Mouse (Mus musculus) E14TG2a.4 (cell line): ENCODE data around the gene Sept11.

ENCODE experiments used
- H3K27me3 ChIP-seq: 2 replicates; pipeline ENCODE4 v1.6.1; 2014; ENCODE audit warnings: low read length, control low read depth; ENCODE audit not compliant: insufficient read depth
- H3K36me3 ChIP-seq: 2 replicates; pipeline ENCODE4 v1.6.1; 2014; ENCODE audit warnings: low read length, control low read depth; ENCODE audit not compliant: insufficient read depth
- H3K4me1 ChIP-seq: replicated peaks from 2 replicates; pipeline ENCODE4 v1.6.1; 2014; ENCODE audit warnings: low read depth, low read length, control low read depth
- H3K4me3 ChIP-seq: replicated peaks from 2 replicates; pipeline ENCODE4 v1.5.1; 2014; ENCODE audit warnings: mild to moderate bottlenecking, low read length
- H3K9me3 ChIP-seq: 2 replicates; pipeline ENCODE4 v1.6.1; 2014; ENCODE audit warnings: low read length, control low read depth
- CTCF ChIP-seq: conservative IDR thresholded peaks from 2 replicates; pipeline ENCODE4 v1.5.1; 2014; ENCODE audit warnings: low read length
- NANOG ChIP-seq: IDR thresholded peaks from 2 replicates; pipeline ENCODE4 v1.6.1; 2014; ENCODE audit warnings: borderline replicate concordance, low read length, mixed read lengths
- POU5F1 ChIP-seq: IDR thresholded peaks from 2 replicates; pipeline ENCODE4 v1.6.1; 2014; ENCODE audit warnings: low read length, borderline replicate concordance

The Sept11 gene

GRCm38 (mm10) chr5:93051041-93051440 is 42.2 kb upstream of the Sept11 start:
- Histone ChIP-seq H3K9me3 (no peaks in the 10 kb centered on the region), H3K27me3 (peaks cover 43% of the 10 kb centered on the region), H3K4me1 (peaks cover 9% of the 10 kb centered on the region), H3K36me3 (no peaks in the 10 kb centered on the region), H3K4me3 (no peak overlapping the region)
- TF ChIP-seq CTCF: peak; percentile 38
- TF ChIP-seq POU5F1: no peak

- no peak overlapping the region for H3K4me3 ChIP-seq
- H3K27me3 ChIP-seq: peaks cover 34% of the 10 kb centered on the region
- H3K4me1 ChIP-seq: peaks cover 6% of the 10 kb centered on the region
- no peaks in the 10 kb centered on the region for H3K36me3 ChIP-seq
- H3K9me3 ChIP-seq: no peaks in the 10 kb centered on the region
- TF ChIP-seq NANOG (no peak), CTCF (no peak), POU5F1 (no peak)
These were observed 41.3 kb upstream of the Sept11 start for GRCm38 (mm10) chr5:93051951-93052350.

GRCm38 (mm10) chr5:93053606-93054397 is 39.4 kb upstream of the Sept11 start:
- no peak for TF ChIP-seq NANOG
- TF ChIP-seq POU5F1: no peak
- no peak for TF ChIP-seq CTCF
- Histone ChIP-seq H3K36me3 (no peaks in the 10 kb centered on the region), H3K9me3 (no peaks in the 10 kb centered on the region), H3K4me3 (no peak overlapping the region), H3K27me3 (peaks cover 17% of the 10 kb centered on the region), H3K4me1 (peaks cover 6% of the 10 kb centered on the region)

GRCm38 (mm10) chr5:93060865-93061264 is 32.4 kb upstream of the Sept11 start:
- Histone ChIP-seq H3K27me3 (no peaks in the 10 kb centered on the region), H3K4me1 (no peaks in the 10 kb centered on the region), H3K36me3 (no peaks in the 10 kb centered on the region), H3K4me3 (no peak overlapping the region), H3K9me3 (no peaks in the 10 kb centered on the region)
- TF ChIP-seq CTCF: no peak
- no peak for TF ChIP-seq POU5F1
- no peak for TF ChIP-seq NANOG

- TF ChIP-seq CTCF: no peak
- no peak for TF ChIP-seq POU5F1
- TF ChIP-seq NANOG: no peak
- Histone ChIP-seq H3K27me3 (peaks cover 5% of the 10 kb centered on the region; the same call in 1 of the 2 replicates), H3K36me3 (no peaks in the 10 kb centered on the region), H3K4me1 (peaks cover 5% of the 10 kb centered on the region), H3K4me3 (no peak overlapping the region), H3K9me3 (no peaks in the 10 kb centered on the region)
These were observed 15.4 kb upstream of the Sept11 start for GRCm38 (mm10) chr5:93077661-93078323.

- Histone ChIP-seq H3K27me3 (peaks cover 14% of the 10 kb centered on the region), H3K9me3 (0 out of 2 replicates have a peak, but pooled peaks cover 4% of the 10 kb centered on the region), H3K4me3 (no peak overlapping the region), H3K36me3 (no peaks in the 10 kb centered on the region), H3K4me1 (peaks cover 5% of the 10 kb centered on the region)
- TF ChIP-seq CTCF: no peak
- TF ChIP-seq NANOG: no peak
- TF ChIP-seq POU5F1: no peak
These were observed 13.6 kb upstream of the Sept11 start for GRCm38 (mm10) chr5:93079596-93079995.

- H3K4me1 ChIP-seq: peaks cover 15% of the 10 kb centered on the region
- H3K4me3 ChIP-seq: no peak overlapping the region
- H3K36me3 ChIP-seq: no peaks in the 10 kb centered on the region
- no peak for TF ChIP-seq NANOG
- no peak for TF ChIP-seq POU5F1
- TF ChIP-seq CTCF: no peak
- 0 out of 2 replicates have a peak, but pooled peaks cover 4% of the 10 kb centered on the region for H3K9me3 ChIP-seq
- peaks cover 13% of the 10 kb centered on the region for H3K27me3 ChIP-seq
These were observed 8.1 kb upstream of the Sept11 start for GRCm38 (mm10) chr5:93085015-93085598.

- Histone ChIP-seq H3K36me3 (no peaks in the 10 kb centered on the region; the same call in 1 of the 2 replicates), H3K9me3 (0 out of 2 replicates have a peak, but pooled peaks cover 4% of the 10 kb centered on the region), H3K4me1 (peaks cover 10% of the 10 kb centered on the region), H3K27me3 (peaks cover 15% of the 10 kb centered on the region), H3K4me3 (no peak overlapping the region)
- TF ChIP-seq NANOG (no peak), POU5F1 (no peak), CTCF (no peak)
These were observed 7.3 kb upstream of the Sept11 start for GRCm38 (mm10) chr5:93085900-93086299.
